In genomic region chr6:72244144-72244549, GRCm38 (mm10) we compare ENCODE assay signal across 8 mouse cellular contexts. TPM values are rescaled to one million over a fixed set of nuclear protein-coding genes. Genes with fewer than 3 reads are reported as not detected.
DNase-seq lines count a peak whose midpoint lies in the region; ATAC-seq and TF ChIP-seq lines count a peak whose summit lies in the region.

No protein-coding gene starts in this region.

- no peak overlapping the region for H3K9ac ChIP-seq in hindbrain, postnatal 0 days (replicated peaks; ENCODE audit: low read length)
- no peak overlapping the region for H3K9ac ChIP-seq in stomach, embryonic 15.5 days

- no peaks in the 10 kb centered on the region for H3K36me3 ChIP-seq in hindbrain, postnatal 0 days (ENCODE audit: insufficient read depth, low read length)
- H3K36me3 ChIP-seq in stomach, embryonic 15.5 days = no peaks in the 10 kb centered on the region

- H3K4me3 ChIP-seq in hindbrain, postnatal 0 days (ENCODE audit: low read length) = no peak overlapping the region
- no peak overlapping the region for H3K4me3 ChIP-seq in stomach, embryonic 15.5 days (replicated peaks)

- 0 out of 2 replicates have a peak, but pooled peaks cover 5% of the 10 kb centered on the region for H3K4me1 ChIP-seq in hindbrain, postnatal 0 days (ENCODE audit: insufficient read depth, low read length)
- peaks cover 42% of the 10 kb centered on the region for H3K4me1 ChIP-seq in stomach, embryonic 15.5 days

- H3K9me3 ChIP-seq in hindbrain, postnatal 0 days (ENCODE audit: low read length) = no peaks in the 10 kb centered on the region
- no peaks in the 10 kb centered on the region for H3K9me3 ChIP-seq in stomach, embryonic 15.5 days

- peak overlapping the region; percentile 73 for H3K27ac ChIP-seq in hindbrain, postnatal 0 days
- peak overlapping the region; percentile 92 for H3K27ac ChIP-seq in stomach, embryonic 15.5 days

- H3K27me3 ChIP-seq in hindbrain, postnatal 0 days (ENCODE audit: insufficient read depth, low read length) = no peaks in the 10 kb centered on the region
- peaks cover 14% of the 10 kb centered on the region; the same call in 1 of the 2 replicates for H3K27me3 ChIP-seq in stomach, embryonic 15.5 days (replicated peaks)

- peak; percentile 98 for DNase-seq in adipocyte (ENCODE audit: low spot score)
- DNase-seq in cerebellum, adult 9-11 months = peak; percentile 53
- DNase-seq in gastrocnemius, postnatal 10 days = peak; percentile 96
- peak; percentile 93 for DNase-seq in hindbrain, postnatal 0 days (ENCODE audit: low spot score)
- DNase-seq in left cerebral cortex, adult 11 months (ENCODE audit: low spot score) = peak; percentile 53
- DNase-seq in lung, postnatal 25 days (ENCODE audit: low spot score) = peak; percentile 94
- no peak for DNase-seq in thymus, postnatal 14 days

- no peak for TF ChIP-seq CTCF in hindbrain, postnatal 0 days (IDR thresholded peaks at IDR 0.05; ENCODE audit: low read depth)

- peak; percentile 88 for ATAC-seq in hindbrain, postnatal 0 days
- ATAC-seq in stomach, embryonic 15.5 days (ENCODE audit: insufficient read depth, low FRiP score, low read depth) = peak; percentile 77

- 0 out of 2 replicates have a peak overlapping the region, but pooled peaks have one; percentile 11 for H3K4me2 ChIP-seq in hindbrain, postnatal 0 days (ENCODE audit: low read depth, low read length)
- peak overlapping the region; percentile 35 for H3K4me2 ChIP-seq in stomach, embryonic 15.5 days

- 24% methylated on average over 9 of the region's 9 CpGs for WGBS in hindbrain, postnatal 0 days
- WGBS in stomach, embryonic 15.5 days = 8% methylated on average over 9 of the region's 9 CpGs

RNA-seq across cellular contexts. Expression of gene Atoh8, which starts 8.8 kb away (rescaled TPM):
- 1 to 10 TPM; 4.0 to 4.6 TPM for total RNA-seq in gastrocnemius, postnatal 10 days (2021)
- total RNA-seq in hindbrain, postnatal 0 days (2014; rRNA removed) = 6.5 and 8.1 TPM in 2 replicates
- 3.8 and 5.2 TPM in 2 replicates for polyA plus RNA-seq in hindbrain, postnatal 0 days (2015; fragmentation: Nextera tagmentation; extraction: Ambion mirVana)
- 9.8 and 11.2 TPM in 2 replicates for polyA plus RNA-seq in stomach, embryonic 15.5 days (2015; fragmentation: Nextera tagmentation; extraction: Ambion mirVana)
